In the genomic region with DNA sequence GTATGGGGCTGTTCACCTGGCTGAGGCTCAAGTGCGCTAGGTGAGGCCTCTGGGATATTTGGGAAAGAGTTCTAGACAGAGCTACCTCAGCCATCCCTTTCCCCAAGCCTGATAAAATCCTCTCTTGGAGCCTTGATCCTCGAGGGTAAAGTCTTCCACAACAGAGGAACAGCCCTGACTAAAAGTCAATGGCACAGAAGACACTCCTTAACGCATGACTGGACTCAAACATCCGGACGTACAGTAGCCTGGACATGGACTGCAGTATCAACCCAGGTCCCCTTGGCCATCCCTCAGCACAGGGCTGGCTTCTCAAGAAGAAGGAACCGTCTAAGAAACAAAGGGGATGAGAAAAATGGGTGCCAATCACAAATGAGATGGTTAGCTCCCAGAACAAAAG, we compare ENCODE assay signal across 15 mouse cellular contexts. TPM values are rescaled to one million over a fixed set of nuclear protein-coding genes. Genes with fewer than 3 reads are reported as not detected.
DNase-seq lines count a peak whose midpoint lies in the region; ATAC-seq lines count a peak whose summit lies in the region.
"Had no signal": no experiment of that assay in that cellular context is flagged by ENCODE, and none has a peak within 500 bp of the region (broad histone marks: within the 10 kb centered on the region; RNA-seq: fewer than 3 reads in every experiment).

No protein-coding gene starts in this region.

- H3K4me3 ChIP-seq in hindbrain, embryonic 13.5 days, result no peak overlapping the region
- no peak overlapping the region for H3K4me3 ChIP-seq in hindbrain, embryonic 16.5 days (ENCODE audit: low read length)
- H3K4me3 ChIP-seq in kidney, embryonic 14.5 days (ENCODE audit: low read length), result no peak overlapping the region
- H3K4me3 ChIP-seq: embryonic facial prominence, embryonic 15.5 days; midbrain, embryonic 13.5 days had no signal

- no peaks in the 10 kb centered on the region for H3K36me3 ChIP-seq in hindbrain, embryonic 13.5 days
- H3K36me3 ChIP-seq in hindbrain, embryonic 16.5 days (ENCODE audit: control insufficient read depth, insufficient read depth, low read length), result no peaks in the 10 kb centered on the region
- H3K36me3 ChIP-seq in kidney, embryonic 14.5 days (ENCODE audit: control insufficient read depth, insufficient read depth, low read length), result no peaks in the 10 kb centered on the region
- H3K36me3 ChIP-seq: embryonic facial prominence, embryonic 15.5 days; midbrain, embryonic 13.5 days had no signal

- 67% methylated on average over 6 of the region's 6 CpGs for WGBS in hindbrain, embryonic 13.5 days
- 65% methylated on average over 6 of the region's 6 CpGs for WGBS in hindbrain, embryonic 16.5 days
- 66% methylated on average over 6 of the region's 6 CpGs for WGBS in kidney, embryonic 14.5 days

- H3K9ac ChIP-seq in hindbrain, embryonic 13.5 days, result no peak overlapping the region
- H3K9ac ChIP-seq in hindbrain, embryonic 16.5 days (ENCODE audit: low read depth, low read length), result no peak overlapping the region
- H3K9ac ChIP-seq in kidney, embryonic 14.5 days (ENCODE audit: low read depth, low read length), result no peak overlapping the region
- H3K9ac ChIP-seq: embryonic facial prominence, embryonic 15.5 days had no signal

- DNase-seq in kidney, adult 9 months, result peak; percentile 88
- peak; percentile 8 for DNase-seq in thymus, postnatal 4 days
- no peak for DNase-seq in thymus, postnatal 10 days (ENCODE audit: low spot score in 2 of 2)
- no peak for DNase-seq in lung, postnatal 36 days
- DNase-seq: adrenal gland, postnatal 36 days; cerebellum, postnatal 36 days; right cerebral cortex, postnatal 14 days; thymus, adult 18-20 months had no signal

- no peak overlapping the region for H3K4me2 ChIP-seq in hindbrain, embryonic 13.5 days
- no peak overlapping the region for H3K4me2 ChIP-seq in hindbrain, embryonic 16.5 days (ENCODE audit: low read length)
- no peak overlapping the region for H3K4me2 ChIP-seq in kidney, embryonic 14.5 days (replicated peaks; ENCODE audit: low read depth, low read length)
- H3K4me2 ChIP-seq: embryonic facial prominence, embryonic 15.5 days; heart, embryonic 11.5 days; midbrain, embryonic 13.5 days had no signal

- H3K27ac ChIP-seq in hindbrain, embryonic 13.5 days, result peak overlapping the region; percentile 35
- no peak overlapping the region for H3K27ac ChIP-seq in hindbrain, embryonic 16.5 days (ENCODE audit: low read depth, low read length)
- H3K27ac ChIP-seq in kidney, embryonic 14.5 days (ENCODE audit: low read depth, low read length), result no peak overlapping the region
- H3K27ac ChIP-seq: midbrain, embryonic 13.5 days had no signal

- ATAC-seq in hindbrain, embryonic 13.5 days (ENCODE audit: low FRiP score), result no peak
- ATAC-seq in hindbrain, embryonic 16.5 days, result no peak
- no peak for ATAC-seq in kidney, embryonic 14.5 days (ENCODE audit: low FRiP score, low TSS enrichment)
- ATAC-seq: lung, postnatal 0 days had no signal

- H3K4me1 ChIP-seq in hindbrain, embryonic 13.5 days (replicated peaks), result peaks cover 51% of the 10 kb centered on the region
- H3K4me1 ChIP-seq in hindbrain, embryonic 16.5 days (ENCODE audit: control insufficient read depth, insufficient read depth, low read depth, low read length), result peaks cover 25% of the 10 kb centered on the region
- peaks cover 14% of the 10 kb centered on the region; the same call in 1 of the 2 replicates for H3K4me1 ChIP-seq in kidney, embryonic 14.5 days (ENCODE audit: control insufficient read depth, insufficient read depth, low read length)

- H3K27me3 ChIP-seq in hindbrain, embryonic 13.5 days, result no peaks in the 10 kb centered on the region
- no peaks in the 10 kb centered on the region for H3K27me3 ChIP-seq in hindbrain, embryonic 16.5 days (replicated peaks; ENCODE audit: control insufficient read depth, insufficient read depth, low read length)
- H3K27me3 ChIP-seq in kidney, embryonic 14.5 days (ENCODE audit: control insufficient read depth, insufficient read depth, low read length), result no peaks in the 10 kb centered on the region
- H3K27me3 ChIP-seq: embryonic facial prominence, embryonic 15.5 days; midbrain, embryonic 13.5 days had no signal

- H3K9me3 ChIP-seq in hindbrain, embryonic 13.5 days, result no peaks in the 10 kb centered on the region
- no peaks in the 10 kb centered on the region for H3K9me3 ChIP-seq in hindbrain, embryonic 16.5 days (ENCODE audit: control insufficient read depth, low read length)
- H3K9me3 ChIP-seq in kidney, embryonic 14.5 days (ENCODE audit: control insufficient read depth, low read length), result no peaks in the 10 kb centered on the region
- H3K9me3 ChIP-seq: embryonic facial prominence, embryonic 15.5 days; midbrain, embryonic 13.5 days had no signal

RNA-seq across cellular contexts. Expression of a gene that starts 21.3 kb away (rescaled TPM):
- 23.0 and 23.4 TPM in 2 replicates for polyA plus RNA-seq in hindbrain, embryonic 13.5 days (2015; fragmentation: Nextera tagmentation; extraction: Ambion mirVana)
- 41.2 and 42.5 TPM in 2 replicates for polyA plus RNA-seq in hindbrain, embryonic 16.5 days (2015; fragmentation: Nextera tagmentation; extraction: Ambion mirVana)
- 10.2 and 18.4 TPM in 2 replicates for polyA plus RNA-seq in kidney, embryonic 14.5 days (2014; fragmentation: Nextera tagmentation; extraction: Ambion mirVana)

Comparison
In these comparisons a context has a peak if more than half of its experiments do, and no peak if none do; other contexts are left out.
1. DNase-seq: peak in kidney, adult 9 months (single experiment) and thymus, postnatal 4 days (single experiment); none in thymus, postnatal 10 days (0 of 2) and lung, postnatal 36 days (single experiment).